Mouse (Mus musculus): Measurements from ENCODE around the gene Slc28a1. TPM values are rescaled to one million over a fixed set of nuclear protein-coding genes. Genes with fewer than 3 reads are reported as not detected.

Gene Slc28a1
- polyA plus RNA-seq, 1 experiment from 2014 or later: not detected

- DNase-seq (ENCODE audit: low spot score): no peak
- no peaks in the 10 kb centered on the region for H3K27me3 ChIP-seq (ENCODE audit: insufficient read depth, poor library complexity, severe bottlenecking)
Measured at GRCm38 (mm10) chr7:81105525-81105924, 9.1 kb upstream of the Slc28a1 start.

DNA sequence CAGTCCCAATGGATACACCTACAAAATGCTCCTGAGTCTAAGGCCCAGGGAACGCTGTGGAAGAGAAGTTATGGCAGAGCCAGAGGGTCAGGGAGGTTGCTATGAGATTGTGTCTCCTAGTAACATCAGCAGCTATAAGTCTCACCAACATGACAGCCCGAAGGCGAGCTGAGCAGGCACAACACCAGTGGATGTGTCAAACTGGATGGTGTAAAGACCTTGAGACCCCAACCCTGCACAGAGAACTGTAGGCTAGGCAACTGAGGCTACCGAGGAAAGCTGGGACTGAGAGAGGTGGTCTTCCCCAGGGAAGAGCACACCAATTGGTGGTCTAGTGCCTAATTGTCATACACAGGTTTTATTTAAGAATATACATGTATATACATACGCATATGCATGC lies 6.4 kb upstream of the Slc28a1 start:
- H3K27ac ChIP-seq: no peak overlapping the region
- no peak for DNase-seq (ENCODE audit: low spot score)
- H3K4me1 ChIP-seq (replicated peaks): peaks cover 13% of the 10 kb centered on the region
- no peaks in the 10 kb centered on the region for H3K9me3 ChIP-seq
- H3K36me3 ChIP-seq: no peaks in the 10 kb centered on the region
- H3K27me3 ChIP-seq (ENCODE audit: insufficient read depth, poor library complexity, severe bottlenecking): no peaks in the 10 kb centered on the region
- 89% methylated on average over 5 of the region's 5 CpGs for WGBS
- H3K4me3 ChIP-seq: no peak overlapping the region

More at GRCm38 (mm10) chr7:81105525-81105924, 9.1 kb upstream of the Slc28a1 start:
- H3K4me1 ChIP-seq (replicated peaks): peaks cover 6% of the 10 kb centered on the region
- no peaks in the 10 kb centered on the region for H3K9me3 ChIP-seq
- H3K36me3 ChIP-seq: no peaks in the 10 kb centered on the region
- 71% methylated on average over 4 of the region's 4 CpGs for WGBS
- no peak overlapping the region for H3K27ac ChIP-seq
- H3K4me3 ChIP-seq: no peak overlapping the region

GRCm38 (mm10) chr7:81109717-81110651 lies 4.6 kb upstream of the Slc28a1 start:
- DNase-seq (ENCODE audit: low spot score): no peak
- peaks cover 13% of the 10 kb centered on the region for H3K4me1 ChIP-seq (replicated peaks)
- 0 out of 2 replicates have a peak overlapping the region, but pooled peaks have one; percentile 2 for H3K27ac ChIP-seq
- no peaks in the 10 kb centered on the region for H3K9me3 ChIP-seq
- no peaks in the 10 kb centered on the region for H3K36me3 ChIP-seq
- no peak overlapping the region for H3K4me3 ChIP-seq
- WGBS: 65% methylated on average over 9 of the region's 9 CpGs
- H3K27me3 ChIP-seq (ENCODE audit: insufficient read depth, poor library complexity, severe bottlenecking): 0 out of 2 replicates have a peak, but pooled peaks cover 8% of the 10 kb centered on the region

- H3K36me3 ChIP-seq: no peaks in the 10 kb centered on the region
- no peak overlapping the region for H3K27ac ChIP-seq
- DNase-seq (ENCODE audit: low spot score): no peak
- H3K9me3 ChIP-seq: no peaks in the 10 kb centered on the region
- peaks cover 13% of the 10 kb centered on the region for H3K4me1 ChIP-seq (replicated peaks)
- H3K4me3 ChIP-seq: no peak overlapping the region
- H3K27me3 ChIP-seq (ENCODE audit: insufficient read depth, poor library complexity, severe bottlenecking): 0 out of 2 replicates have a peak, but pooled peaks cover 8% of the 10 kb centered on the region
- WGBS: 92% methylated on average over 4 of the region's 4 CpGs
Measured at GRCm38 (mm10) chr7:81110791-81111190, 3.8 kb upstream of the Slc28a1 start.

GRCm38 (mm10) chr7:81111729-81112128 lies 2.9 kb upstream of the Slc28a1 start:
- H3K4me1 ChIP-seq (replicated peaks): peaks cover 13% of the 10 kb centered on the region
- no peak overlapping the region for H3K27ac ChIP-seq
- H3K36me3 ChIP-seq: no peaks in the 10 kb centered on the region
- H3K9me3 ChIP-seq: no peaks in the 10 kb centered on the region
- H3K27me3 ChIP-seq (ENCODE audit: insufficient read depth, poor library complexity, severe bottlenecking): 0 out of 2 replicates have a peak, but pooled peaks cover 8% of the 10 kb centered on the region
- no peak overlapping the region for H3K4me3 ChIP-seq
- no peak for DNase-seq (ENCODE audit: low spot score)
- 97% methylated on average over 2 of the region's 2 CpGs for WGBS

DNA sequence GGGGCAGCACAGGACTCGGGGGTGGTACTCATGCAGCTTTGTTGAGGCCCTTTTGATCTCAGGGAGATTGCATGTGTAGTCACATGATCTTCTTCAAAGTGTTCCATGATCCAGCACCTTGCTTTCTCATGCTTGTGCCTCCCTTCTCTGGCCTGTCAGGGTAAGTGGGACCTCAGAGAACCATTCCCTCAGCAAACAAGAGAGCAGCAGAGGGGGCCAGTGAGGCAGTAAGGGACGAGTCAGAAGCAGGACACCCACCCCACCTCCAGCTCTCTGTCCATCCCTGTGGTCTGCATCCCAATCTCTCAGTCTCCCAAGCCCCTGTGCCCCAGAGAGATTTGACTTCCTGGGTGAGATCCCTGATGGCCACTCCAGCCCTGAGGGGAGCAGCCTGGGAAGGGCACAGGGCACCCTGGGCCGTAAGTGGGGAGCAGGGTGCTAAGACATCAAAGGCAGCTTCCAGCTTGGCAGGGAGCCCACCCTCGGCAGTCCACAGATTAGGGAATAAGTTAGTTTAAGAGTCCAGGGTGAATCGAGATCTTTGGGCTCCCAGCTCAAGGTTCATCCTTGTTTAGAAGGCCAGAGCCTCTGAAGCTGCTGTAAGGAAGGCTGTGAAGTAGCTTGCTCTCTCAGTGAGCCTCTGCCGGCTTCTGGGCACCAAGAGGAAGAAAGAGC lies 1.8 kb upstream of the Slc28a1 start:
- no peak overlapping the region; the same call in 1 of the 2 replicates for H3K27ac ChIP-seq
- H3K36me3 ChIP-seq: no peaks in the 10 kb centered on the region
- no peak for DNase-seq (ENCODE audit: low spot score)
- peaks cover 13% of the 10 kb centered on the region for H3K4me1 ChIP-seq (replicated peaks)
- WGBS: 62% methylated on average over 6 of the region's 6 CpGs
- no peak overlapping the region for H3K4me3 ChIP-seq
- H3K27me3 ChIP-seq (ENCODE audit: insufficient read depth, poor library complexity, severe bottlenecking): 0 out of 2 replicates have a peak, but pooled peaks cover 8% of the 10 kb centered on the region
- H3K9me3 ChIP-seq: no peaks in the 10 kb centered on the region

- peaks cover 33% of the 10 kb centered on the region for H3K4me1 ChIP-seq (replicated peaks)
- 54% methylated on average over 3 of the region's 3 CpGs for WGBS
Measured at GRCm38 (mm10) chr7:81121099-81121498, 6.5 kb downstream of the Slc28a1 start.

DNA sequence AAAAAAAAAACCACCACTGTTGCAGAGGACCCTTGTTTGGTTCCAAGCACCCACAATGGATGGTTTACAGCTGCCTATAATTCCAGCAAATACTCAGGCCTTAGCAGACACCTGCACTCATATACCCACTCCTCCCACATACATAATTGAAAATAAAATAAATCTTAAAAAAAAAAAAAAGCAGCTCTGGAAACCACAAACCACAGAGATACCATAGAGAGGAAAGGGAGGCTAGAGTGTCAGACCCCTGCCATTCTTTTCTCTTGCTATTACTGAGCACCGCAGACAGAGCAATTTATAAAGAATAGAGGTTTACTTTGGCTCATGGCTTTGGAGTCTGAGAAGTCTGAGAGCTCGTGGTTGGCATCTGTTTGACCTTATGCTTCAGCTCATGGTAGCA lies 8.2 kb downstream of the Slc28a1 start:
- Histone ChIP-seq H3K27ac (no peak overlapping the region), H3K36me3 (no peaks in the 10 kb centered on the region), H3K9me3 (no peaks in the 10 kb centered on the region), H3K4me3 (no peak overlapping the region), H3K4me1 (replicated peaks) (peaks cover 35% of the 10 kb centered on the region), H3K27me3 (ENCODE audit: insufficient read depth, poor library complexity, severe bottlenecking) (no peaks in the 10 kb centered on the region)
- DNase-seq (ENCODE audit: low spot score): no peak
- 85% methylated on average over 2 of the region's 2 CpGs for WGBS

More at GRCm38 (mm10) chr7:81121099-81121498, 6.5 kb downstream of the Slc28a1 start:
- H3K27ac ChIP-seq: no peak overlapping the region
- H3K4me3 ChIP-seq: no peak overlapping the region
- no peaks in the 10 kb centered on the region for H3K27me3 ChIP-seq (ENCODE audit: insufficient read depth, poor library complexity, severe bottlenecking)
- no peaks in the 10 kb centered on the region for H3K9me3 ChIP-seq
- DNase-seq (ENCODE audit: low spot score): no peak
- H3K36me3 ChIP-seq: no peaks in the 10 kb centered on the region

DNA sequence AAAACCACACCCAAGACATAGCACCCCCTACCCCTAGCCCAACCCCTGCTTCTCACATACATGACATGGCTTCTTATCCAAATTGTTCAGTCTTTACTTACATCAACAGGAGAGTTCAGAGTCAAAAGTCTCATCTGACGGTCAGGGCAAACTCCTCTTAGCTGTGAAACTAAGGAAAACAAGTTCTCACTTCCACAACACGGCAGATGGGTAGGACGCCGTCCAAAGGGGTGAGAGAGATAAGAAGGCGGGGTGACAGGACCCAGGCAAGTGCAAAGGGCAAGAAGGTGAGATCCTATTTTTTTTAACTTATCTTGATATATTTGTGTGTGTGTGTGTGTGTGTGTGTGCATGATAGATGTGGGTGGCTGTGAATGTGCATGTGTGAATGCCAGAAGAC lies 9.0 kb downstream of the Slc28a1 start:
- peaks cover 35% of the 10 kb centered on the region for H3K4me1 ChIP-seq (replicated peaks)
- H3K9me3 ChIP-seq: 0 out of 2 replicates have a peak, but pooled peaks cover 4% of the 10 kb centered on the region
- no peaks in the 10 kb centered on the region for H3K36me3 ChIP-seq
- no peak overlapping the region for H3K4me3 ChIP-seq
- 88% methylated on average over 5 of the region's 5 CpGs for WGBS
- H3K27me3 ChIP-seq (ENCODE audit: insufficient read depth, poor library complexity, severe bottlenecking): no peaks in the 10 kb centered on the region
- H3K27ac ChIP-seq: no peak overlapping the region
- DNase-seq (ENCODE audit: low spot score): no peak

GRCm38 (mm10) chr7:81124773-81125172 lies 10.2 kb downstream of the Slc28a1 start:
- 75% methylated on average over 8 of the region's 8 CpGs for WGBS
- 0 out of 2 replicates have a peak, but pooled peaks cover 4% of the 10 kb centered on the region for H3K9me3 ChIP-seq
- H3K27me3 ChIP-seq (ENCODE audit: insufficient read depth, poor library complexity, severe bottlenecking): no peaks in the 10 kb centered on the region
- no peak overlapping the region for H3K4me3 ChIP-seq
- peaks cover 35% of the 10 kb centered on the region for H3K4me1 ChIP-seq (replicated peaks)
- no peak for DNase-seq (ENCODE audit: low spot score)
- no peak overlapping the region for H3K27ac ChIP-seq
- no peaks in the 10 kb centered on the region for H3K36me3 ChIP-seq

DNA sequence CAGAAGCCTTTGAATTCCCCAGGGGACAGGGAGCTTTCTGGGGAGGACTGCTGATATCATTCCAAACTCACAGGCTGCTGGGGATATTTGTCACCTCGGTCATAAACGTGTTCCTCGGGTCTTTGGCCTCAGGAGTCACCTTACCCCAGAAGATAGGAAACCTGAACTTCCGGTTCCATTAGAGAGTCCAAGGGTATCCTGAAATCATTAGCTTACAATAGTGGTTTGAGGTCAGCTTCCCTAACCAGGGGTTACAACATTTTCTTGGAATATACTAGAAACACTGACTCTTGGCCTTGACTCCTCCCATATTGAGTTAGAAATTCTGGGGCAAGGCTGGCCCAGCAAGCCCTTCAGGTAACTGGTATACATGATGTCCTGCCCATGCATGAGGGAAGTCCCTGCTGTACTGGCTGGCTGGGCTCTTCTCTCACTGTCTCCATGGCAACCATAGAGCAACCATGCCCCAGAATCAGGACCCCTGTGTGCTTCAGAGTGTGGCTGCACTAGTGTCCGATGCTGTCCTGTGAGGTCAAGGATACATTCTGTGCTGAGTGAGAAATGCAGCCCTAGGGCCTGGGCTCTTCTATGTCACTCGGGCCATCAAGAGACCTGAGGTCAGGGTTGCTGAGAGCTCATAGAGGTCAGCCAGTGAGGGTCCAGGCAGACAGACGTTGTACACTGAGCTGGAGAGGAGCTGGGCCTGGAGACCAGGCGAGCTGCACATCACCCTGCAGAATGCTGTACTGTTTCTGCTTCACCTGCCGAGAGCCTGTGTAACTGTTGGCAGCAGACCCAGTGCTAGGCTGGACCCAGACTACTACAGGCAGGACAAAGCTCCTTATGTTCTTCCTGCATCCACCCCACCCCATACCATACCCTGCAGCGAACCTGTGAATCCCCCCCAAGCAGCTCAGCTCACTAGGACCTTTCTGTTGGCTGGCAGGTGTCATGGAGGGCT lies 10.9 kb downstream of the Slc28a1 start:
- H3K27me3 ChIP-seq (ENCODE audit: insufficient read depth, poor library complexity, severe bottlenecking): no peaks in the 10 kb centered on the region
- H3K36me3 ChIP-seq: no peaks in the 10 kb centered on the region
- DNase-seq (ENCODE audit: low spot score): no peak
- peaks cover 32% of the 10 kb centered on the region for H3K4me1 ChIP-seq (replicated peaks)
- 0 out of 2 replicates have a peak, but pooled peaks cover 4% of the 10 kb centered on the region for H3K9me3 ChIP-seq
- H3K27ac ChIP-seq: peak overlapping the region; percentile 62
- H3K4me3 ChIP-seq: no peak overlapping the region
- WGBS: 65% methylated on average over 10 of the region's 10 CpGs

GRCm38 (mm10) chr7:81131864-81132263 lies 17.3 kb downstream of the Slc28a1 start:
- Histone ChIP-seq H3K27ac (no peak overlapping the region), H3K4me3 (no peak overlapping the region), H3K36me3 (no peaks in the 10 kb centered on the region), H3K27me3 (ENCODE audit: insufficient read depth, poor library complexity, severe bottlenecking) (no peaks in the 10 kb centered on the region), H3K9me3 (0 out of 2 replicates have a peak, but pooled peaks cover 4% of the 10 kb centered on the region), H3K4me1 (replicated peaks) (peaks cover 37% of the 10 kb centered on the region)
- WGBS: 64% methylated on average over 7 of the region's 7 CpGs
- DNase-seq (ENCODE audit: low spot score): peak; percentile 31

Measured in hindbrain, embryonic 10.5 days (tissue).